In the genomic region with DNA sequence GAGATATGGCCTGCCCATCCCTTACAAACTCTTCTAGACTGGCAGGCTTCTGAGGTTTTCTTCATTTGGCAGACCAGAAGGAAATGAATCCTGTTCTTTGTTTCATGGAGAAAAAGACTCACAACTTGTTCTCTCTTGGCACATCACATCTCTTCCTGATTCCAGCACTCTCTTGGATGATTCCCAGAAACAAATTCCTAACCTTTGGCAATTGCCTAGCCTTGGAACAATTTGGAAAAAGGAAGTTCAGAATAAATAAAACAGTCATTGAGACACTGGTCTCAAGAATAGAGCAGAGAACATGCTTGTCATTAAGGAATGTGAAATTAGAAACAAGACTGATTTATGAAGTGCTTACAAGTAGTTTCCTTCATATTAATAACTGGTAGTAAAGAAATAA, we compare ENCODE assay signal across 13 mouse cellular contexts.
DNase-seq lines count a peak whose midpoint lies in the region; ATAC-seq lines count a peak whose summit lies in the region.
"Had no signal": no experiment of that assay in that cellular context is flagged by ENCODE, and none has a peak within 500 bp of the region (broad histone marks: within the 10 kb centered on the region; RNA-seq: fewer than 3 reads in every experiment).

No protein-coding gene starts in this region.

- peak; percentile 50 to 63 for DNase-seq in heart, adult 18-20 months
- DNase-seq in heart, embryonic 10.5 days (ENCODE audit: low spot score), result no peak
- DNase-seq in kidney, postnatal 14 days, result peak; percentile 60
- peak; percentile 71 for DNase-seq in lung, postnatal 36 days
- no peak for DNase-seq in thymus, postnatal 10 days (ENCODE audit: low spot score in 2 of 2)
- DNase-seq: adrenal gland, adult 8-10 months; right cerebral cortex, postnatal 14 days had no signal

- H3K36me3 ChIP-seq in heart, embryonic 10.5 days, result no peaks in the 10 kb centered on the region
- H3K36me3 ChIP-seq in kidney, embryonic 15.5 days, result no peaks in the 10 kb centered on the region
- no peaks in the 10 kb centered on the region for H3K36me3 ChIP-seq in lung, embryonic 15.5 days
- H3K36me3 ChIP-seq: embryonic facial prominence, embryonic 13.5 days; G1E; intestine, embryonic 15.5 days; liver, embryonic 15.5 days had no signal

- no peak overlapping the region for H3K9ac ChIP-seq in kidney, embryonic 15.5 days
- no peak overlapping the region for H3K9ac ChIP-seq in lung, embryonic 15.5 days
- H3K9ac ChIP-seq: embryonic facial prominence, embryonic 13.5 days; intestine, embryonic 15.5 days; liver, embryonic 15.5 days had no signal

- no peaks in the 10 kb centered on the region for H3K27me3 ChIP-seq in heart, embryonic 10.5 days (ENCODE audit: insufficient read depth, poor library complexity, severe bottlenecking)
- H3K27me3 ChIP-seq in kidney, embryonic 15.5 days, result no peaks in the 10 kb centered on the region
- no peaks in the 10 kb centered on the region for H3K27me3 ChIP-seq in lung, embryonic 15.5 days
- H3K27me3 ChIP-seq: embryonic facial prominence, embryonic 13.5 days; intestine, embryonic 15.5 days; liver, embryonic 15.5 days had no signal

- no peaks in the 10 kb centered on the region for H3K4me1 ChIP-seq in heart, embryonic 10.5 days
- H3K4me1 ChIP-seq in kidney, embryonic 15.5 days, result peaks cover 4% of the 10 kb centered on the region; the same call in 1 of the 2 replicates
- H3K4me1 ChIP-seq in lung, embryonic 15.5 days, result no peaks in the 10 kb centered on the region
- H3K4me1 ChIP-seq: embryonic facial prominence, embryonic 13.5 days; intestine, embryonic 15.5 days; liver, embryonic 15.5 days had no signal

- no peaks in the 10 kb centered on the region for H3K9me3 ChIP-seq in heart, embryonic 10.5 days
- no peaks in the 10 kb centered on the region for H3K9me3 ChIP-seq in kidney, embryonic 15.5 days (replicated peaks)
- no peaks in the 10 kb centered on the region for H3K9me3 ChIP-seq in lung, embryonic 15.5 days
- H3K9me3 ChIP-seq: embryonic facial prominence, embryonic 13.5 days; G1E; intestine, embryonic 15.5 days; liver, embryonic 15.5 days had no signal

- no peak overlapping the region for H3K4me2 ChIP-seq in kidney, embryonic 15.5 days
- no peak overlapping the region for H3K4me2 ChIP-seq in lung, embryonic 15.5 days
- H3K4me2 ChIP-seq: embryonic facial prominence, embryonic 13.5 days; intestine, embryonic 15.5 days; liver, embryonic 15.5 days had no signal

- H3K27ac ChIP-seq in heart, embryonic 10.5 days, result no peak overlapping the region
- no peak overlapping the region for H3K27ac ChIP-seq in kidney, embryonic 15.5 days
- no peak overlapping the region for H3K27ac ChIP-seq in lung, embryonic 15.5 days
- H3K27ac ChIP-seq: embryonic facial prominence, embryonic 13.5 days; intestine, embryonic 15.5 days; liver, embryonic 15.5 days had no signal

- H3K4me3 ChIP-seq in heart, embryonic 10.5 days, result no peak overlapping the region
- H3K4me3 ChIP-seq in kidney, embryonic 15.5 days (replicated peaks), result no peak overlapping the region
- no peak overlapping the region for H3K4me3 ChIP-seq in lung, embryonic 15.5 days
- H3K4me3 ChIP-seq: embryonic facial prominence, embryonic 13.5 days; intestine, embryonic 15.5 days; liver, embryonic 15.5 days had no signal

- ATAC-seq in kidney, embryonic 15.5 days (replicated peaks; ENCODE audit: low FRiP score), result no peak
- peak; percentile 84; the same call in 1 of the 2 replicates for ATAC-seq in lung, embryonic 15.5 days (ENCODE audit: borderline replicate concordance, extremely low read depth, low FRiP score, low TSS enrichment)
- ATAC-seq: intestine, embryonic 15.5 days had no signal

Comparison
In these comparisons a context has a peak if more than half of its experiments do, and no peak if none do; other contexts are left out.
1. DNase-seq: peak in heart, adult 18-20 months (2 of 2), kidney, postnatal 14 days (single experiment) and lung, postnatal 36 days (single experiment); none in heart, embryonic 10.5 days (single experiment) and thymus, postnatal 10 days (0 of 2).